Comparison of ENCODE assay signal across 9 mouse cellular contexts in genomic region chr7:69217871-69218270, GRCm38 (mm10).
DNase-seq lines count a peak whose midpoint lies in the region; ATAC-seq and TF ChIP-seq lines count a peak whose summit lies in the region.
"Had no signal": no experiment of that assay in that cellular context is flagged by ENCODE, and none has a peak within 500 bp of the region (broad histone marks: within the 10 kb centered on the region; RNA-seq: fewer than 3 reads in every experiment).

No protein-coding gene starts in this region.

- TF ChIP-seq CTCF in left cerebral cortex, adult 2 months (IDR thresholded peaks at IDR 0.05): no peak; the same call in none of the 2 replicates

- no peak overlapping the region for H3K4me2 ChIP-seq in liver, embryonic 12.5 days
- no peak overlapping the region for H3K4me2 ChIP-seq in liver, embryonic 11.5 days

- intact Hi-C loops in left cerebral cortex, adult 2 months (cut with DNase I): no loop called here

- DNase-seq in liver: peak; percentile 2
- peak; percentile 14 to 20 for DNase-seq in frontal cortex, postnatal 36 days (ENCODE audit: low spot score in 2 of 2)
- DNase-seq in left cerebral cortex, adult 2 months (ENCODE audit: extremely low spot score in 1 of 2, low spot score in 2 of 2): peak; percentile 9 to 15
- peak; percentile 8 for DNase-seq in right cerebral cortex, postnatal 25 days
- DNase-seq in B cell, adult 2 months: no peak
- no peak for DNase-seq in liver, embryonic 11.5 days (ENCODE audit: low spot score)
- DNase-seq: spleen, adult 18-20 months had no signal

- no peaks in the 10 kb centered on the region for H3K4me1 ChIP-seq in liver, embryonic 12.5 days
- H3K4me1 ChIP-seq in liver, embryonic 11.5 days (replicated peaks; ENCODE audit: control insufficient read depth, insufficient read depth, low read length): no peaks in the 10 kb centered on the region

- H3K27ac ChIP-seq in liver, embryonic 12.5 days: no peak overlapping the region
- H3K27ac ChIP-seq in left cerebral cortex, adult 2 months: no peak overlapping the region
- no peak overlapping the region for H3K27ac ChIP-seq in liver, embryonic 11.5 days (ENCODE audit: low read depth, low read length)
- H3K27ac ChIP-seq: macrophage had no signal

- no peaks in the 10 kb centered on the region for H3K27me3 ChIP-seq in liver, embryonic 12.5 days (replicated peaks)
- no peaks in the 10 kb centered on the region for H3K27me3 ChIP-seq in liver, embryonic 11.5 days (replicated peaks; ENCODE audit: control insufficient read depth, insufficient read depth, low read length)

- WGBS in liver, embryonic 12.5 days (ENCODE audit: insufficient replicate concordance): 61% methylated on average over 6 of the region's 6 CpGs
- WGBS in liver, embryonic 11.5 days: 67% methylated on average over 6 of the region's 6 CpGs

- no peaks in the 10 kb centered on the region for H3K9me3 ChIP-seq in liver, embryonic 12.5 days (replicated peaks)
- H3K9me3 ChIP-seq in liver, embryonic 11.5 days (ENCODE audit: control insufficient read depth, low read length): no peaks in the 10 kb centered on the region

- no peak overlapping the region for H3K9ac ChIP-seq in liver, embryonic 12.5 days
- no peak overlapping the region for H3K9ac ChIP-seq in liver, embryonic 11.5 days (ENCODE audit: low read depth, low read length)

- H3K4me3 ChIP-seq in liver, embryonic 12.5 days: no peak overlapping the region
- no peak overlapping the region for H3K4me3 ChIP-seq in left cerebral cortex, adult 2 months
- H3K4me3 ChIP-seq in liver, embryonic 11.5 days (ENCODE audit: low read depth, low read length): no peak overlapping the region

- no peak for ATAC-seq in liver, embryonic 12.5 days
- no peak for ATAC-seq in liver, embryonic 11.5 days (replicated peaks; ENCODE audit: low FRiP score)

- H3K36me3 ChIP-seq in liver, embryonic 12.5 days: no peaks in the 10 kb centered on the region
- no peaks in the 10 kb centered on the region for H3K36me3 ChIP-seq in liver, embryonic 11.5 days (ENCODE audit: control insufficient read depth, insufficient read depth, low read length)

Comparison
In these comparisons a context has a peak if more than half of its experiments do, and no peak if none do; other contexts are left out.
1. DNase-seq: peak in liver (single experiment), frontal cortex, postnatal 36 days (2 of 2), left cerebral cortex, adult 2 months (2 of 2) and right cerebral cortex, postnatal 25 days (single experiment); none in B cell, adult 2 months (0 of 2) and liver, embryonic 11.5 days (single experiment).